Mouse (Mus musculus): ENCODE measurements around the gene Gli3. TPM values are rescaled to one million over a fixed set of nuclear protein-coding genes. Genes with fewer than 3 reads are reported as not detected.

The Gli3 gene
- polyA plus RNA-seq, 1 experiment = 1.2 TPM

DNA sequence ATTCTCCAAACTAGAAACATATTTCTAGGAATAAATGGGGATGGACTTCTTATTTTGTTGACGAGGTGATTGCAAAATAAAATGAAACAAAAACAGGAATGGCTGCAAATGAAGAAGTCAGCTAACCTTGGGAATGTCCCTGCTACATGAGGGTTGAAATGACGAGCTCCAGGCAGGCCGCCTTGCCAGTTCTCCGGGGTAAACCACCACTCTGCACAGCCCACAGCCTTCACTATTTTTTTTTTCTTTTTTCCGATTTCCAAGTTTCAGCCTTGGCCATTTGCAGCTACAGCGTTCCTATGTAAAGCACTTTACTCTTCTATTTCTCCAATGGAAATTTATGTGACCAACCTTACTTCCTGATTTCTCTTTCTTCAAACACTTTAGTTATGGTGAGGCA, 236.1 kb downstream of the Gli3 start:
- H3K27me3 ChIP-seq (ENCODE audit: control insufficient read depth, insufficient read depth, low read length) = no peaks in the 10 kb centered on the region
- no peak overlapping the region for H3K4me3 ChIP-seq (ENCODE audit: control insufficient read depth, low read depth, low read length)
- no peak for TF ChIP-seq POLR2A (IDR thresholded peaks at IDR 0.05; ENCODE audit: control insufficient read depth, low read depth, low read length)
- no peak overlapping the region for H3K27ac ChIP-seq (ENCODE audit: control insufficient read depth, insufficient read depth, low read depth, low read length)
- H3K36me3 ChIP-seq (ENCODE audit: control insufficient read depth, insufficient read depth, low read length) = no peaks in the 10 kb centered on the region
- no peaks in the 10 kb centered on the region for H3K4me1 ChIP-seq (ENCODE audit: control insufficient read depth, insufficient read depth, low read length)

DNA sequence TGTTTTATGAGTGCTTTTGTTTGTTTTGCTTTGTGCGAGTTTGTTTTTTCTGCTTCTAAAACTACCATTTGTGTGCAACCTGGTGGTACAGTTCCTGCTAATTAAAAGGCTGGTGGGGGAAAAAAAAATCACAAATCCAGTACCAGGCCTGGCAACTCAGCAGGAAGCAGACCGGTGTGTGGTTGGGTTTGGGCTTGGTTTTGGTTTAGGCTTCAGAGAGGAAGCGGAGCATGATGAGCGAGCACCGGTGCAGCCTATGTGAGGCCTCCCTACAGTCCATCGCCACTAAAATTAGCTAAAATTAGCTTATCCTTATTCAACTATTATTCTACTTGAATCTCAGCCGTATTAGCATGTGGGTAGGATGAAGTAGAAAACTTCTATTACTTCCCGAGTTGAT, 241.6 kb downstream of the Gli3 start:
- no peak overlapping the region for H3K4me3 ChIP-seq (ENCODE audit: control insufficient read depth, low read depth, low read length)
- no peaks in the 10 kb centered on the region for H3K4me1 ChIP-seq (ENCODE audit: control insufficient read depth, insufficient read depth, low read length)
- TF ChIP-seq CTCF (IDR thresholded peaks at IDR 0.05; ENCODE audit: control insufficient read depth, insufficient read depth, insufficient replicate concordance, low read depth, low read length) (no peak), POLR2A (IDR thresholded peaks at IDR 0.05; ENCODE audit: control insufficient read depth, low read depth, low read length) (no peak)
- no peak overlapping the region for H3K27ac ChIP-seq (ENCODE audit: control insufficient read depth, insufficient read depth, low read depth, low read length)
- H3K36me3 ChIP-seq (ENCODE audit: control insufficient read depth, insufficient read depth, low read length) = no peaks in the 10 kb centered on the region
- no peaks in the 10 kb centered on the region for H3K27me3 ChIP-seq (ENCODE audit: control insufficient read depth, insufficient read depth, low read length)

DNA sequence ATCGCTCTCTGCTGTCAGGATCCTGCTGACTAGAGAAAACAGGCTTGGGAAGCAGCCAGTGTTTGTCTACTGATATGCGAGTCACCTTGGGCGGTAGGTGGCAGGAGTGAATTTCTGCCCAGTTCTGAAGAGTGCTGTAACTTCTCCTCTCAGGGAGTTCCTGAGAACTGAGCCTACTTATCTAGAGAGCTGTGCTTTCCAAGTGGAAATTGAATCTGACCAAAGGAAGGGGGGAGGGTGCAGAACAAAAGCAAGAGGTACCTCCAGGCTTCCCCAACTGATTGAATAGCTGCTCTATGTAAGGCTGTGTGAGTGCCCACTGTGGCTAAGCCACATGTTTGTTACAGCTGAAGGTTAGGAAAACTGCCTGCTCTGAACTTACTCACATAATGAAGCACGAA, 244.4 kb downstream of the Gli3 start:
- no peaks in the 10 kb centered on the region for H3K27me3 ChIP-seq (ENCODE audit: control insufficient read depth, insufficient read depth, low read length)
- H3K4me1 ChIP-seq (ENCODE audit: control insufficient read depth, insufficient read depth, low read length) = no peaks in the 10 kb centered on the region
- H3K27ac ChIP-seq (ENCODE audit: control insufficient read depth, insufficient read depth, low read depth, low read length) = no peak overlapping the region
- H3K4me3 ChIP-seq (ENCODE audit: control insufficient read depth, low read depth, low read length) = no peak overlapping the region
- TF ChIP-seq CTCF (IDR thresholded peaks at IDR 0.05; ENCODE audit: control insufficient read depth, insufficient read depth, insufficient replicate concordance, low read depth, low read length) (no peak), POLR2A (IDR thresholded peaks at IDR 0.05; ENCODE audit: control insufficient read depth, low read depth, low read length) (no peak)
- H3K36me3 ChIP-seq (ENCODE audit: control insufficient read depth, insufficient read depth, low read length) = no peaks in the 10 kb centered on the region

DNA sequence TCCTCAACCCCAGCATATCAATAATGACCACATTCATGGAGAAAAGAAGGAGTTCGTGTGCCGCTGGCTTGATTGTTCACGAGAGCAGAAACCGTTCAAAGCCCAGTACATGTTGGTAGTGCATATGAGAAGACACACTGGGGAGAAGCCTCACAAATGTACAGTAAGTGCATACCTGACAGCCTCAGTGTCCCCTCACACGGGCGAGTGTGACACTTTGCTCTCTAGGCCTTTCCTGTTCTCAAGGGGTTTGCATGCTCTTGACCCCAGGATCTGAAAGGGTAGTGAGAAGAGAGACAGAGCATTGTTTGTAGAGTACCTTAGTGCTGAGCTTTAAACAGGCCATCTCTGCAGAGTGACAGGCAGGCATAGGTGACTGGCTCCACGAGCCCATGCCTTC, 250.5 kb downstream of the Gli3 start:
- Histone ChIP-seq H3K4me1 (ENCODE audit: control insufficient read depth, insufficient read depth, low read length) (no peaks in the 10 kb centered on the region), H3K36me3 (ENCODE audit: control insufficient read depth, insufficient read depth, low read length) (no peaks in the 10 kb centered on the region), H3K27ac (ENCODE audit: control insufficient read depth, insufficient read depth, low read depth, low read length) (no peak overlapping the region), H3K27me3 (ENCODE audit: control insufficient read depth, insufficient read depth, low read length) (no peaks in the 10 kb centered on the region), H3K4me3 (ENCODE audit: control insufficient read depth, low read depth, low read length) (no peak overlapping the region)
- TF ChIP-seq CTCF (IDR thresholded peaks at IDR 0.05; ENCODE audit: control insufficient read depth, insufficient read depth, insufficient replicate concordance, low read depth, low read length) (no peak), POLR2A (IDR thresholded peaks at IDR 0.05; ENCODE audit: control insufficient read depth, low read depth, low read length) (no peak)

DNA sequence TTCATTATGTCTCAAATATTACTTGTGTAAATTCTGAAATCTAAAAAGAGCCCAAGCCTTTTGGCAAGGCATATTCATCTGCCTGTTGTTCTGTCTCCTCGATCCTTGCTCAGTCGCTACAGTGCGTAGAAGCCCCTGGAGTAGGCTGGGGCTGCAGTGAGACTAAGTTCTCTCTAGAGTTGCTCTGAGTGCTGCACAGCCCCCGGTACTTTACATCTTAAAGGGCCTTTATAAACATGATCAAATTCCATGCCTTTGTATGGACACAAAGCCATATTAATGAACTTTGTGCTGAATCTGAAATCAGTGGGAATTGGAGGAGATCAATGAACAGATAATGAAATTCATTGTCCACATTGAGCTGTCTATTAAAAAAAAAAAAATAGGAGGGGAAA, 251.3 kb downstream of the Gli3 start:
- H3K27me3 ChIP-seq (ENCODE audit: control insufficient read depth, insufficient read depth, low read length) = no peaks in the 10 kb centered on the region
- H3K4me1 ChIP-seq (ENCODE audit: control insufficient read depth, insufficient read depth, low read length) = no peaks in the 10 kb centered on the region
- no peaks in the 10 kb centered on the region for H3K36me3 ChIP-seq (ENCODE audit: control insufficient read depth, insufficient read depth, low read length)
- H3K27ac ChIP-seq (ENCODE audit: control insufficient read depth, insufficient read depth, low read depth, low read length) = no peak overlapping the region
- no peak overlapping the region for H3K4me3 ChIP-seq (ENCODE audit: control insufficient read depth, low read depth, low read length)
- TF ChIP-seq CTCF (IDR thresholded peaks at IDR 0.05; ENCODE audit: control insufficient read depth, insufficient read depth, insufficient replicate concordance, low read depth, low read length) = no peak
- no peak for TF ChIP-seq POLR2A (IDR thresholded peaks at IDR 0.05; ENCODE audit: control insufficient read depth, low read depth, low read length)

DNA sequence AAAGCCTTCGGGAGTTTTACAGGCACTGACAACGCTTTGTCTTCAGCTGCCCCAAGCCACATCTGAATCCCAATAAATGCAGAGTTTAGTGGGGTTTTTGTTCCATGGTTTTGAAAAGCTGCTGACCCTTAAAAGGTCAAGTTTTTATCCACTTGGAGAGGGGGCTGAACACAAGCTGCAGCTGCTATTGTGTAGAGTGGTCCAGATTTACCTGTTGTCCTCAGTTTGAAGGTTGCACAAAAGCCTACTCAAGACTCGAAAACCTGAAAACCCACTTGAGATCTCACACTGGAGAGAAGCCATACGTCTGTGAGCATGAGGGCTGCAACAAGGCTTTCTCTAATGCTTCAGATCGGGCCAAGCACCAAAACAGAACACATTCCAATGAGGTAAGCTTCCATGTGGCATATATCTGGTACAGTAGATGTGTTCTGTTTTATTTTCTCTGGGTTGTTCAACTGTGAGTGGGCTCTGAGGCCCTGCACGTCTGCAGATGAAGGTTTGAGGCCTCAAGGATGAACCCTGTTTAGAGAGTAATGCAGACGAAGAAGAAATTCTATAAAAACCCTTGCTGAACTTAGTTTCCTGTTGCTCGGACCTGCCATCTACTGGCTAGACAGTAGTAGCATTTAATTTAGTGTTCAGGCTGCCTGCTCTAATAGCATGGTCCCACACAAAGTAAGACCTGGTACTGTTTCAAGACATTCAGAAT, 251.8 kb downstream of the Gli3 start:
- TF ChIP-seq CTCF (IDR thresholded peaks at IDR 0.05; ENCODE audit: control insufficient read depth, insufficient read depth, insufficient replicate concordance, low read depth, low read length) (peak; percentile 2; the same call in 1 of the 2 replicates), POLR2A (IDR thresholded peaks at IDR 0.05; ENCODE audit: control insufficient read depth, low read depth, low read length) (no peak)
- H3K4me3 ChIP-seq (ENCODE audit: control insufficient read depth, low read depth, low read length) = no peak overlapping the region
- H3K4me1 ChIP-seq (ENCODE audit: control insufficient read depth, insufficient read depth, low read length) = no peaks in the 10 kb centered on the region
- no peaks in the 10 kb centered on the region for H3K27me3 ChIP-seq (ENCODE audit: control insufficient read depth, insufficient read depth, low read length)
- no peak overlapping the region for H3K27ac ChIP-seq (ENCODE audit: control insufficient read depth, insufficient read depth, low read depth, low read length)
- no peaks in the 10 kb centered on the region for H3K36me3 ChIP-seq (ENCODE audit: control insufficient read depth, insufficient read depth, low read length)

DNA sequence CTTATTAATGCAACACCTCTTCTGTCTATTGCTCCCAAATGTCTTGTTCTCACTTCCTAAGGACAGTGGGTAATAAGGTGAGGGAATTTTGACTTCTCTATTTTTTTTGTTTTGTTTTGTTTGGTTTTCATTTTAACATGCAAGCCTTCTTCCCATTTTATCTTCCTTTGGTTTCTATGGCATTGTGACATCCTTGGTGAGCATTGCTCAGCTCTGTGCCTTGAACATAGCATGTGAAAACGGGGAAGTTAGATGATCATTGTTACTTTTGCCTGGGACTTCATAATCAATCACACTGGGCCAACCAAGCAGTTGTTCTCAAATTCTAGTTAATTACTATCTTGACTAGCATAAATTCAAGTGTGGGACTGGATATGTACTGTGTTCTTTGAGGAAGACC, 258.4 kb downstream of the Gli3 start:
- no peak for TF ChIP-seq CTCF (IDR thresholded peaks at IDR 0.05; ENCODE audit: control insufficient read depth, insufficient read depth, insufficient replicate concordance, low read depth, low read length)
- TF ChIP-seq POLR2A (IDR thresholded peaks at IDR 0.05; ENCODE audit: control insufficient read depth, low read depth, low read length) = no peak
- H3K4me3 ChIP-seq (ENCODE audit: control insufficient read depth, low read depth, low read length) = no peak overlapping the region
- H3K27ac ChIP-seq (ENCODE audit: control insufficient read depth, insufficient read depth, low read depth, low read length) = no peak overlapping the region
- H3K4me1 ChIP-seq (ENCODE audit: control insufficient read depth, insufficient read depth, low read length) = no peaks in the 10 kb centered on the region
- no peaks in the 10 kb centered on the region for H3K36me3 ChIP-seq (ENCODE audit: control insufficient read depth, insufficient read depth, low read length)
- H3K27me3 ChIP-seq (ENCODE audit: control insufficient read depth, insufficient read depth, low read length) = no peaks in the 10 kb centered on the region
